7 mouse cellular contexts compared by ENCODE assay signal in genomic region chr10:120202467-120203250, GRCm38 (mm10). TPM values are rescaled to one million over a fixed set of nuclear protein-coding genes. Genes with fewer than 3 reads are reported as not detected.
DNase-seq lines count a peak whose midpoint lies in the region; ATAC-seq lines count a peak whose summit lies in the region.

No protein-coding gene starts in this region.

- H3K4me2 ChIP-seq in kidney, embryonic 16.5 days (replicated peaks; ENCODE audit: low read depth, low read length), result 0 out of 2 replicates have a peak overlapping the region, but pooled peaks have one; percentile 91

- H3K36me3 ChIP-seq in kidney, embryonic 16.5 days (ENCODE audit: insufficient read depth, low read length), result no peaks in the 10 kb centered on the region
- no peaks in the 10 kb centered on the region for H3K36me3 ChIP-seq in macrophage (ENCODE audit: inconsistent target)

- WGBS in kidney, embryonic 16.5 days, result 60% methylated on average over 16 of the region's 16 CpGs
- WGBS in macrophage (ENCODE audit: missing documents), result 54% methylated on average over 16 of the region's 16 CpGs

- peaks cover 35% of the 10 kb centered on the region; the same call in 1 of the 2 replicates for H3K79me2 ChIP-seq in macrophage (ENCODE audit: inconsistent target)

- H3K27me3 ChIP-seq in kidney, embryonic 16.5 days (ENCODE audit: insufficient read depth, low read length), result peaks cover 9% of the 10 kb centered on the region; the same call in 1 of the 2 replicates

- no peak overlapping the region for H3K27ac ChIP-seq in kidney, embryonic 16.5 days (ENCODE audit: low read length)
- peak overlapping the region; percentile 73 for H3K27ac ChIP-seq in macrophage

- DNase-seq in kidney, postnatal 36 days, result no peak
- no peak for DNase-seq in left cerebral cortex, adult 9 months (ENCODE audit: low spot score in 2 of 2)
- DNase-seq in left cerebral cortex, adult 18-20 months (ENCODE audit: low spot score in 2 of 2), result no peak

- no peak overlapping the region for H3K4me3 ChIP-seq in kidney, embryonic 16.5 days (ENCODE audit: low read length)
- H3K4me3 ChIP-seq in macrophage (ENCODE audit: inconsistent target), result peak overlapping the region; percentile 76

- no peaks in the 10 kb centered on the region for H3K9me3 ChIP-seq in kidney, embryonic 16.5 days (ENCODE audit: low read length)

- H3K9ac ChIP-seq in kidney, embryonic 16.5 days (replicated peaks; ENCODE audit: low read length), result no peak overlapping the region

- ATAC-seq in kidney, embryonic 16.5 days (ENCODE audit: low FRiP score, low TSS enrichment), result no peak
- ATAC-seq in CD4-positive, CD25-positive, alpha-beta regulatory T cell, adult 4 months, result peak; percentile 43
- ATAC-seq in common myeloid progenitor, adult 5-6 weeks (replicated peaks; ENCODE audit: low read depth, poor library complexity, severe bottlenecking), result peak; percentile 22

- peaks cover 9% of the 10 kb centered on the region; the same call in 1 of the 2 replicates for H3K4me1 ChIP-seq in kidney, embryonic 16.5 days (ENCODE audit: insufficient read depth, low read length)

RNA-seq across cellular contexts. Expression of gene Irak3, which starts 0.7 kb away (rescaled TPM):
- 0.95 and 1.3 TPM in 2 replicates for polyA plus RNA-seq in kidney, embryonic 16.5 days (2015; fragmentation: Nextera tagmentation; extraction: Ambion mirVana)
- 1 to 10 TPM; 3.9 to 4.5 TPM for polyA plus RNA-seq in CD4-positive, CD25-positive, alpha-beta regulatory T cell, adult 4 months (2017; shearing (Covaris generic))
- total RNA-seq in common myeloid progenitor, adult 5-6 weeks (2017), result 11.9 and 16.8 TPM in 2 replicates
- total RNA-seq in macrophage (2018; cell fraction: chromatin; rRNA removed), result 100 to 1,000 TPM in 7 of 26 experiments, 10 to 100 TPM in 19; 20.4 to 283 (median 70.2) TPM
- 10 to 100 TPM; 17.8 to 86.8 (median 35.4) TPM for total RNA-seq in macrophage (2018; cell fraction: cytosol; rRNA removed)
- total RNA-seq in macrophage (2018; cell fraction: nucleus; rRNA removed), result 100 to 1,000 TPM in 4 of 26 experiments, 10 to 100 TPM in 22; 33.5 to 132 (median 59.3) TPM
- 12.3 to 31.5 TPM (median 17.1 TPM) in 3 replicates for polyA plus RNA-seq in macrophage (2018)
- total RNA-seq in left cerebral cortex, adult 18-20 months (2021), result 1 to 10 TPM in 1 of 2 experiments, under 1 TPM in 1; 0.79 to 1.2 TPM

RNA-seq across cellular contexts. Expression of gene Tmbim4, which starts 1.3 kb away (rescaled TPM):
- polyA plus RNA-seq in kidney, embryonic 16.5 days (2015; fragmentation: Nextera tagmentation; extraction: Ambion mirVana), result 208 and 218 TPM in 2 replicates
- polyA plus RNA-seq in CD4-positive, CD25-positive, alpha-beta regulatory T cell, adult 4 months (2017; shearing (Covaris generic)), result 100 to 1,000 TPM; 129 to 132 TPM
- total RNA-seq in common myeloid progenitor, adult 5-6 weeks (2017), result 97.8 and 138 TPM in 2 replicates
- 100 to 1,000 TPM in 22 of 26 experiments, 10 to 100 TPM in 4; 86.1 to 297 (median 159) TPM for total RNA-seq in macrophage (2018; cell fraction: chromatin; rRNA removed)
- 100 to 1,000 TPM in 25 of 26 experiments, 10 to 100 TPM in 1; 100.0 to 212 (median 153) TPM for total RNA-seq in macrophage (2018; cell fraction: cytosol; rRNA removed)
- 100 to 1,000 TPM in 24 of 26 experiments, 10 to 100 TPM in 2; 84.6 to 315 (median 163) TPM for total RNA-seq in macrophage (2018; cell fraction: nucleus; rRNA removed)
- 63.2 to 146 TPM (median 114 TPM) in 3 replicates for polyA plus RNA-seq in macrophage (2018)
- 10 to 100 TPM; 59.8 to 65.0 TPM for total RNA-seq in left cerebral cortex, adult 18-20 months (2021)

RNA-seq across cellular contexts. Expression of gene Llph, which starts 24.2 kb away (rescaled TPM):
- polyA plus RNA-seq in kidney, embryonic 16.5 days (2015; fragmentation: Nextera tagmentation; extraction: Ambion mirVana), result 45.1 and 54.1 TPM in 2 replicates
- polyA plus RNA-seq in CD4-positive, CD25-positive, alpha-beta regulatory T cell, adult 4 months (2017; shearing (Covaris generic)), result 10 to 100 TPM; 56.9 to 77.4 TPM
- total RNA-seq in common myeloid progenitor, adult 5-6 weeks (2017), result 97.9 and 108 TPM in 2 replicates
- 10 to 100 TPM in 24 of 26 experiments, 1 to 10 TPM in 2; 5.8 to 26.9 (median 19.4) TPM for total RNA-seq in macrophage (2018; cell fraction: chromatin; rRNA removed)
- total RNA-seq in macrophage (2018; cell fraction: cytosol; rRNA removed), result 10 to 100 TPM; 26.4 to 51.3 (median 35.6) TPM
- total RNA-seq in macrophage (2018; cell fraction: nucleus; rRNA removed), result 10 to 100 TPM; 15.0 to 33.8 (median 23.1) TPM
- polyA plus RNA-seq in macrophage (2018), result 34.0 to 57.9 TPM (median 50.2 TPM) in 3 replicates
- 10 to 100 TPM; 20.0 to 22.2 TPM for total RNA-seq in left cerebral cortex, adult 18-20 months (2021)
